Mouse (Mus musculus) adipocyte (in vitro differentiated cells): ENCODE results near the gene Vmn1r54.
"Not testable (repeated sequence)": the region's sequence is repeated elsewhere in the genome, so short reads cannot be mapped to it uniquely, and the experiment has no call there.

ENCODE experiments used
- DNase-seq: peaks from one replicate; pipeline ENCODE4 v3.0.0-alpha.2; 2016; ENCODE audit warnings: low spot score

Vmn1r54 gene

DNA sequence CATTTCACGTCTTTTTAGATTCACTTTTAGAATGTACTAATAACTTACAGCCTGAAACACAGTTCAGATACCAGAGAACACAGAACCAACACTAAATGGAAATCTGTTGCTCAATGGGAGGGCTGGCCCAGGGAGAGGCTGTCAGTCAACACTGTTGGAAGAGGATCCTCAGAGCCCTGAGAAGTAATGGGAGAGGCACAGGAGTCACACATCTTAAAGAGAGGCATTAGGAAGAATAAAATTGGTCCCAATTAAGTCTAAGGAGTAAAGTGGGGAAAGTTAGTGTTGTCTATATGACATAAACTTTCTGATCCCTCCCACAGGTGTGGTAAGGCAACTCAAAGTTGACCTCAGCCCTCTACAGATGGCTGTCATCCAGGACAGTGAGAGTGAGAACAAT is at the start of gene Vmn1r54:
TSS of gene Vmn1r54 (plus strand) at position 301 of the 400 bp plus-strand sequence.
- DNase-seq = no peak

DNA sequence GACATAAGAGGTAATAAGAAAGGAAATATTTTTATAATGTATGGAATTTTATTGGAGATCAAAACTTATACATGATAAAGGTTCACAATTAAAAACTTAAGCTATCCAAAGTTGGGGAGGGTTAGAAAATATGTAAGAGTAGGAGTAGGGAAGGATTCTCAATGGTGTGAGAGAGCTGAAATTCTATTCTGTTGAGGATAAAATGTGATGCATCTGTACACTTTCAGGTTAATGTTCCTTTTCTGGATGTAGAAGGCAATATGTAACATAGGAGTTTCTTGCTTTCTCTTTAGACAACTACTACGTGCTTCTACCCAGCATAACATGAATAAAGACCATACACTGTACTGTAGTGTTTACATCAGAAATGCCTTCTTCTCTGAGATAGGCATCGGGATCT is 43.6 kb upstream of the Vmn1r54 start, which contains the start of gene V1ra8:
TSS of gene V1ra8 (plus strand) at position 301 of the 400 bp plus-strand sequence.
- not testable (repeated sequence) for DNase-seq

DNA sequence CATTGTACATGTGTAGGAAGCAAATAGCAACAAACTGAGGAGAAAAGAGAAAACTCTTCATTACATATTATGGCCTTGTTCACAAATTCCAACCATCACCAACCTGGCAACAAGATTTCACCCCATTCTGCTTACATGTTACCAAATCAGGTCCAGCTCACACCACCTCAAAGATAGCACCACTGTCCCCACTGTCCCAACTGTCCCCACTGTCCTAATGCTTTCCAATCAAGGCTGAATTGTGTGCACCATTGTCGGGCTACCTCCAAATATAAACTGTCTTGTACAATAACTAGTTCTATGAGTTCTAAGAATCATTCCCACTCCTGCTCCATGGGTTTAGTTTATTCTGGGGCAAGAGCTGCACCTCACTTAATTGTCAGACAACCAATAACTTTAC is 21.8 kb upstream of the Vmn1r54 start, which contains the start of gene Vmn1r53:
TSS of gene Vmn1r53 (minus strand) at position 101 of the 400 bp plus-strand sequence.
- no peak for DNase-seq

DNA sequence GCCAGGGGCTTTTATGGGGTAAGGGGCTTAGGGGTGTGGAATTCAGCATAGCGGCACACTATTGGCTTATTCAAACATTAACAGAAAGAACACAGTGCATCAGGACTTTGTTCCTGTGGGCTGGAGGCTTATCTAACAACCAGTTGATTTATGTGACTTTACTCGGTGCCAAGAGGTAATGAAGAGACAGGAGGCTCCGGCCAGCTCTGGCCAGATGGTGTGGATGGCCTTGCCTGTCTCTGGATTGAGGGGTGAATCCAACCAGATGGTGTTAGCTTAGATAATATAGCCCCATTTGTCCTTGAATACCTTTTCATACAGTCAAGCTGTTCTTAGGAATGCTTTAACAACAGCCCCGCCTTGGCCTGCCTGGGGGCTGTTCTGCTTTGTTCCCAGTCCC is 14.0 kb upstream of the Vmn1r54 start:
- DNase-seq = not testable (repeated sequence)

DNA sequence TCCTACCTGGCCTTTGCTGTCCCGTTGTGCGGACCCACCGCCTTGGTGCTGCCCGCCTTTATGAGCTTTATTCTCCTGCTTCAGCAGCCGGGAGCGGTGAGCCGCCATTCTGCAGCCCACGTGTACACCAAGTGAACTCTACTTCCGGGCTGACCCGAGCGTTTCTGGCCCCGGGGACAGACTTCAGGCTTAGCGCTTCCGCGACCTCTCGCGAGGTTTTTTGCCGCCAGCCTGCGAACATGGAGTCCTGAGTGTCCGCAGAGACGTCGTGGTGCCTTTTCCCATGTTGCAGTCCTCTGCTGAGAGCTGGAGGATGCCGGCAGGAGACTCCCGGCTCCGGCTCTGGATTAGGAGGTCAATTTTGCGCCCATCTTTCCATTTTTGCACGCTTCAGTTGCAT is 13.4 kb upstream of the Vmn1r54 start:
- DNase-seq = no peak

DNA sequence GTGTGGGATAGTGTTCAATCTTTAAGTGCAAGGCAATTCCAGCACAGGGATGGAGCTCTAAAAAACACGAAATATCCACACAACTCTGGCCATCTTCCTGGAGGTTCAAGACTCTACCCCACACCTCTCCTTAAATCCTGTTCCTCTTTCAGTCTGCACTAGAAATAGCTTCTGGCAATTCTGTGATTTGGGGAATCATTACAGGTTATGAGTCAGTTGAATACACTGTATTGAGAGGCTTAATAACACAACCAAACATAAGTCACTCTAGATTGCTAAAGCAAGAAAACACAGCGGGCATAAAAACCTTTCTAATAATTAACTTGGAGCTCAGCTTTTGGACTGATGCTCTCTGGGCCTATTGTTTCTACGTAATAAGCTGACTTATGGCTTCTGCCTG is 2.1 kb upstream of the Vmn1r54 start:
- no peak for DNase-seq

DNA sequence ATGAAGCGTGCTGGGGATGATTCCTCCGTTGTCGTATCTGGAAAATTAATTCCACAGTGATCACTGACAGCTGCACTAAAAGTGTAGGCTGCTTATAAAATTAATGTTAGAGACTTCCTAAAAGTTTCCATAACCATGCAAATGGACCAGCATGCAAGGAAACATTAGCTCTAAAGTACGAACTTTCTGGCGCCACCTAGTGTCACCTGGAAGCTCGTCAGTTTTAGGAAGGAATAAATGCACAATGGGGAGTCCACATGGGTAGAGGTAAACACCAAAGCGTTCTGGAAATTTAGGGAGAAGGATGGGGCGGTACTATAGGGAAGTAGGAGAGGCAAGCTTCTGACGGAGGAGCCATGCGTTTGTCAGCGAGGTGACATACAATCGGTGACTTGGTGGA is 42.2 kb downstream of the Vmn1r54 start:
- peak; percentile 49 for DNase-seq

DNA sequence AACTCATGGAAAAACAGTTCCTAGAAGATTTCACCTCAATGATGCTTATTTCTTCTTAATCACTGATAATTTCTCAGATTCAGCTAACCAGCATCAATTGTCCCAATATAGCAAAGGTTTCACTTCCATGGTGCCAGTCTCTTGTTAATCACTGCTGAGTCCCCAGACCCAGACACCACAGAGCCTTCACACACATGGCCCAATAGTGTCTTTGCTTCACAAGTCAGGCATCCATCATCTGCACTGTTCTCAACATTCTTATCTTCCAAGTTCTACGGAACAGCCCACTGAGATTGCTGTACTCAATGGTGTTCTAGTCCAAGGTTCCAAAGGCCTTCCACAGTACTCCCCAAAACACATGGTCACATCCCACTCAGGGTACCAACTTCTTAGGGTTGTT is 54.8 kb downstream of the Vmn1r54 start, which contains the start of gene BC048671:
TSS of gene BC048671 (plus strand) at position 301 of the 400 bp plus-strand sequence.
- DNase-seq = no peak

DNA sequence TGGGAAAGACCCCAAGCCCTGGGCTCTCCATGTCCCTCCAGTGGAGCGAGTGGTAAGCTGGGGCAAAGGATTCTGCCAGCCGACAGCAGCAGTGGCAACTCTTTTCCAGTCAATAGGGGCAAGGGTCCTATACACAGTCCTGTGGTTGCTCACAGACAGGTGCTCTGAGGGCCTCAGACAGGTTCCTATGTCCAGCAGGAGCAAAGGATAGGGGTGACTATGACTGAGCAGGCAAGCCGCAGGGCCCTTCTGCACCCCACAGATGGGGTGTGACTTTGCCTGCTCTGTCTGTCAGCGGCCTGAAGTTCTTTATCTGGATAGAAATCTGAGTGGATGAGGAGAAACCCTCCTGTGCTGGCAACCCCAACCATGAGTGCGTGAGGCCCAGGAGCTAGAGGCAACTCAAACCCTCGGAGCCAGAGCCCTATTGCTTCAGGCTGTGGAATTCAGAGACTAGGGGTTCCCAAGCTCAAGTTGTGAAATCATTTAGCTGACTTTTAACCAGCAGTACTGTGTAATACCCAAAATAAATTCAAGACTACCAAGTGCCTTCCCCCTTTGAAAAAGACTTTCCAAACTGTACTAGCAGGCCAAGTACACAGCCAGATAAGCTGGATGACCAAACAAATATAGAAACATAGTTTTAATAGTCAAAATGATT is 60.3 kb downstream of the Vmn1r54 start:
- DNase-seq = peak; percentile 80

DNA sequence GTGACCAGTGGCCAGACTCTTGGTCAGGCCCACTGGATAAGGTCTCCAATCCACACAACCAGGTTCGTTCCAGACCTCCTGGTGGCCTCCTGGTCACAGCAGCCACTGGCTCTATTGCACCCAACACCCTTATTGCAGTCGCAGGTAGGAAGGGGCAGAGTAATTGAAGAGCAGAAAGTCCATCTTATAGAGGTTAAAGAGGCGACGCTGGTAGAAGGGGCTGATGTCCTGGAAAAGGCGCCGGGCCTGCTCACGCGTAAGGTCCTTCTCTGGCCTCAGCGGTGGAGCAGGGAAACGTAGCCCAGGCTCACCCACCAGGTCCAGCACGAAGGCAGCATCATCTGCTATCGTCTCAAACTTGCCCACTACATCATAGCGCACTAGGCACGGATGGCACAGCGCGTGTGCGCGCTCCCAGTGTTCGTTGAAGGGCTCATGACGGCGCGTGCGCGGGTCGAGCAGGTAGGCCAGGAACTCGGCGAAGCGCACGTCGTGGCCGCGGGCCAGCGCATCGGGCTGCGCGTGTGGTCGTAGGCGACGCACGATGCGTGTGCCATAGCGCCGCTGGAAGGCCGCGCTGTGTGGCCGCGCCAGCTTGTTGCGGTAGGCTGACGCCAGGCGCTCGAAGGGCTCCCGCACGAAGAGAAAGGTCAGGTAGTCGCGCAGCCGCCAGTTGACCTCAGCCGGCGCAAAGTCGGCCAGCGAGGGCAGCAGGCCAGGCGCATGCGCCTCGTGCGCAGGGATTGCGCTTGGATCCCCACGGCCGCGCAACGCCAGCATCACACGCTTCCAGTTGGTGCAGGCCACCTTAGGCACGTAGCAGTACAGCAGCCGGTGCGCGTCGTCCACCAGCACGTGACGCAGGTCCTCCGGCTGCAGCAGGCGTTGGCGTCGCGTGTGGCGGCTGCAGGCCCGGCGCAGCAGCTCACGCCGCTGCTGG is 63.0 kb downstream of the Vmn1r54 start:
- no peak for DNase-seq

DNA sequence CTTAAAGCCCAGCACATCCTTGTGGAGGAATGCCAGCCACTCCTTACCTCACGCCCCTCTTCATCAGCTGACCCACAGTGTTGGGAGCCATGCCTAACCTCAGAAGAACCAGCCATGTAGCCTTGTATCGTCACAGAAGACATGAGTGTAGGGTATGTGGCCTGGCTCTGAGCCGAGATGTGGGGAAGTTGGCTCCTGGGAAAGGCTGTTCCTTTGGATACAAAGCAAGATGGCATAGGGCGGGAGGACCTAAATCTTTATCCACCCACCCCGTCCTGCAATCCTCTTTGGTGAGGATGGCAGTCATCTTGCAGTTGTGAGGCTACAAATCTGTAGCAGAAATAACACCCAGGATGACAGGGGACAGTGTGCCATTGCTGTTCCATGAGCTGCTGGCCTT is 69.9 kb downstream of the Vmn1r54 start:
- DNase-seq = no peak

DNA sequence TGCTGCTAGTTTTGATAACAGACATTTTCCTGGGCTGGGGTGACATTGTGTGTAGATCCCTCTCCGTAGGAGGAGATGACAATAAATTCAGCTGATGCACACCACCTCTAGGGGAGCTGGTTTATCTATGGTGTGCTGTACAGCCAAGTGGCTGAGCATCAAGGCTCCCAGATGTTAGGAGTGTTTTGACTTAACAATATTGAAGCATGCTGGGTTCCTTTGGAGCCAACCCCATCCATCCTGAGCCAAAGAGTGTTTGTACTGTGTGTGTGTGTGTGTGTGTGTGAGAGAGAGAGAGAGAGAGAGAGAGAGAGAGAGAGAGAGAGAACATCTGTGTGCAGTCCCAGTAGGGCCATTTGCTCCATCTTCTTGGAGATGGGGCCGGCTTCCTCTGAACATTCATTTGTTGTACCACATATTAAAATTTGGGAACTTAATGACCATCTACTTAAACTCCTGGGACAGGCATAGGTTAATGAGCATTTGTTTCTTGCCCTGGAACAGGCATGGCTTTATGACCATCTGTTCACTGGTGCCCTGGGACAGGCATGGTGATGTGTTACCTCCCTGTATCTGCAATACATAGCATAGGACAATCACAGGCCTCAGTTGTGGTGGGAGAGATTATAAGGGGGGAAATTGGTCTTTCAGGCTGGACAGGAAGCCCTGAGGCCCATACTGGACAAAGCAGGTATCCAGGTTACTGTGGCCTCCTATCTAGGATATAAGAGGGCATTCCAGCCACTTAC is 71.6 kb downstream of the Vmn1r54 start:
- DNase-seq = no peak

DNA sequence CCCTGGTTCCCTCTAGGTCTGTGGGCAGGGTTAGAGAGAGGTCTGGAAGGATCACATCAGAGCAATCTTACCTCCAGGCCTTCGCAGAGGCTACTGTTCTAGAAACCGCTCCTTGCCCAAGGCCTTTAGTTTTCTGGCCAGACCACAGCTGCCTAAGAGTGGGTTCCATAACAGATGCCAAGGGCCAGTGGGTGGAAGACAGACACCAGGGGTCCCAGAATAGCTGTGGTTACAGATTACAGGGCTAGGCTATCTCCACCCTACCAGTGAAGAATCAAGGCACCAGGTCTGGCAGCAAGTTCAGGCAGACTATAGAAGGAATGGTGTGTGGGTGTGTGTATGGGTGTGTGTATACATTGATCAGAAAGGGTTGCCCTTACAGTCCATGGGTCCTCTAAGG is 72.9 kb downstream of the Vmn1r54 start:
- no peak for DNase-seq

DNA sequence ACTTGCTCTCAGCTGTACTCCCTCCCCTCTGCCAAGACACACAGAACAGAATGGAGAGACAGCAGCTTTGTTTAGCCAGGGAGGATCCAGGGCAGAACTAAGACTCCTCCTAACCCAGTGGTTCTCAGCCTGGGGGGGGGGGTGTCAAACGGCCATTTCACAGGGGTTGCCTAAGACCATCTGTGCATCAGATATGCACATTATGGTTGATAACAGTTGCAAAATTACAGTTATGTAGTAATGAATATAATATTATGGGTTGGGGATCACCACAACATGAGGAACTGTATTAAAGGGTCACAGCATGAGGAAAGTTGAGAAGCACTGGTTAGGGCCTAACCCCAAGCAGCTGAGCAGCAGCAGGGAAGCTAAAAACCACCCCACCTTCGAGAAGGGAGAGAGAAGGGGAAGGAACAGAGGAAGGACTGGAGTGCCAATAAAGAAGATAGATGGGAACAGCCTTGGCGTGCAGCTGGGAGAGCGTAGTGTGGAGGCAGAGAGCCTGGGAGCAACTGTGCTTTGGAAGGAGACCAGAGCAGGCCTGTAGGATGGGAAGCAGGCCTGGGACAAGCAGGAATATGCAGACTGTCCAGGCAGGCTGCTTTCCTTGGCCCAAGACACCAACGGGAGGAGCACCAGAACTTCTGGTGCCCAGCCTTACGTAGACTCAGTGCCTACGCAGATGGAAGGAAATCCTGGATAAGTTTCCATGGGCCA is 73.5 kb downstream of the Vmn1r54 start:
- DNase-seq = peak; percentile 53

DNA sequence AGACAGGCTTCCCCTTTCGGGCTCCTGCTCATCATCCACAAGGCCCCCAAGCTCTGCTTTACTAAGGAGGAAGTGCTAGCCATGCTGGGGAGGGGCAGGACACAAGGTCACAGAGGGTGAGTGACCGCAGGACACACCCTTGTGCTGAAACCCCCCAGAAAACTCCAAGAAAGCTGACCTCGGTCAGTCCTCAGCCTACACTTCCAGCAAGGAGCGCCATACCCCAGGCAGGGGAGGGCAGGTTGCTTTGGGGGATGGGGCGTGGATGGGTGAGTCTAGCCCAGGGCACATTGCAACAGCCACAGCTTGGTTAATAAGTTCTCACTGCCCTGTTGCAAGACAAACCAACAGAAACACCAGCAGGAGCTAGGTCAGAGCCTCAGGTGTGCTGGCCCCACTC is 74.3 kb downstream of the Vmn1r54 start:
- DNase-seq = no peak
